ENCODE assay signal across 25 mouse cellular contexts in genomic region chr12:70269724-70270123, GRCm38 (mm10). TPM values are rescaled to one million over a fixed set of nuclear protein-coding genes. Genes with fewer than 3 reads are reported as not detected.
DNase-seq lines count a peak whose midpoint lies in the region; ATAC-seq and TF ChIP-seq lines count a peak whose summit lies in the region.
"Had no signal": no experiment of that assay in that cellular context is flagged by ENCODE, and none has a peak within 500 bp of the region (broad histone marks: within the 10 kb centered on the region; RNA-seq: fewer than 3 reads in every experiment).

No protein-coding gene starts in this region.

- H3K4me1 ChIP-seq in limb, embryonic 12.5 days (replicated peaks), result no peaks in the 10 kb centered on the region; the same call in 1 of the 2 replicates
- H3K4me1 ChIP-seq in limb, embryonic 10.5 days, result peaks cover 14% of the 10 kb centered on the region
- H3K4me1 ChIP-seq in cortical plate, adult 2 months (ENCODE audit: control insufficient read depth, insufficient read depth, low read length), result no peaks in the 10 kb centered on the region; the same call in 1 of the 2 replicates
- H3K4me1 ChIP-seq: embryonic facial prominence, embryonic 12.5 days; embryonic facial prominence, embryonic 15.5 days; forebrain, embryonic 12.5 days had no signal

- no peak overlapping the region for H3K9ac ChIP-seq in limb, embryonic 12.5 days (replicated peaks)
- H3K9ac ChIP-seq: embryonic facial prominence, embryonic 12.5 days; embryonic facial prominence, embryonic 15.5 days; forebrain, embryonic 12.5 days had no signal

- no peak for TF ChIP-seq POLR2A in cortical plate, adult 2 months (IDR thresholded peaks at IDR 0.05; ENCODE audit: extremely low read depth, insufficient read depth, low read length)

- peaks cover 32% of the 10 kb centered on the region for H3K27me3 ChIP-seq in limb, embryonic 12.5 days
- H3K27me3 ChIP-seq in limb, embryonic 10.5 days (ENCODE audit: low read depth, poor library complexity, severe bottlenecking), result no peaks in the 10 kb centered on the region
- H3K27me3 ChIP-seq: embryonic facial prominence, embryonic 12.5 days; embryonic facial prominence, embryonic 15.5 days; forebrain, embryonic 12.5 days had no signal

- WGBS in limb, embryonic 12.5 days, result 57% methylated on average over 6 of the region's 6 CpGs
- 86% methylated on average over 6 of the region's 6 CpGs for WGBS in limb, embryonic 10.5 days

- no peak for DNase-seq in frontal cortex, postnatal 36 days (ENCODE audit: low spot score in 2 of 2)
- DNase-seq in layer of hippocampus, adult 2 months (ENCODE audit: low spot score in 2 of 2), result no peak
- no peak for DNase-seq in layer of hippocampus, adult 8-10 months (ENCODE audit: low spot score in 2 of 2)
- DNase-seq in limb, embryonic 10.5 days (ENCODE audit: low spot score), result no peak
- DNase-seq in gastrocnemius, postnatal 36 days, result no peak
- DNase-seq: adrenal gland, adult 2 months; adrenal gland, postnatal 10 days; adrenal gland, postnatal 25 days; cerebellum, adult 11-12 months; cerebellum, adult 2 months; cerebellum, adult 9-10 months; cerebellum, postnatal 10 days; cerebellum, postnatal 25 days; embryo, embryonic 11 days had no signal

- peak; percentile 65 for ATAC-seq in frontal cortex, adult (ENCODE audit: low TSS enrichment)
- ATAC-seq in limb, embryonic 12.5 days (ENCODE audit: insufficient number of reproducible peaks, insufficient read depth, low FRiP score, low TSS enrichment, low read depth), result peak; percentile 20; the same call in 1 of the 2 replicates
- ATAC-seq: forebrain, embryonic 14.5 days; forebrain, embryonic 16.5 days had no signal

- no peak for TF ChIP-seq CTCF in layer of hippocampus, adult 2 months (conservative IDR thresholded peaks at IDR 0.05)
- no peak for TF ChIP-seq CTCF in cortical plate, adult 2 months (IDR thresholded peaks at IDR 0.05; ENCODE audit: extremely low read depth, insufficient read depth, low read length)

- H3K4me2 ChIP-seq in limb, embryonic 12.5 days, result no peak overlapping the region
- H3K4me2 ChIP-seq: embryonic facial prominence, embryonic 12.5 days; embryonic facial prominence, embryonic 15.5 days; forebrain, embryonic 12.5 days had no signal

- peak overlapping the region; percentile 5; the same call in 1 of the 2 replicates for H3K27ac ChIP-seq in layer of hippocampus, adult 2 months
- H3K27ac ChIP-seq in limb, embryonic 12.5 days, result no peak overlapping the region
- no peak overlapping the region for H3K27ac ChIP-seq in limb, embryonic 10.5 days
- peak overlapping the region; percentile 48; the same call in 1 of the 2 replicates for H3K27ac ChIP-seq in cortical plate, adult 2 months (ENCODE audit: insufficient read depth, low read length)
- H3K27ac ChIP-seq: embryonic facial prominence, embryonic 12.5 days; embryonic facial prominence, embryonic 15.5 days; forebrain, embryonic 10.5 days; forebrain, embryonic 12.5 days had no signal

- H3K4me3 ChIP-seq in layer of hippocampus, adult 2 months, result no peak overlapping the region
- no peak overlapping the region for H3K4me3 ChIP-seq in limb, embryonic 12.5 days (replicated peaks)
- H3K4me3 ChIP-seq in limb, embryonic 10.5 days, result no peak overlapping the region
- H3K4me3 ChIP-seq in cortical plate, adult 2 months (ENCODE audit: insufficient read depth, low read length), result no peak overlapping the region
- H3K4me3 ChIP-seq: embryonic facial prominence, embryonic 12.5 days; embryonic facial prominence, embryonic 15.5 days; erythroblast, embryonic 14.5 days; forebrain, embryonic 10.5 days; forebrain, embryonic 12.5 days had no signal

- H3K36me3 ChIP-seq in limb, embryonic 12.5 days, result no peaks in the 10 kb centered on the region
- H3K36me3 ChIP-seq in limb, embryonic 10.5 days, result no peaks in the 10 kb centered on the region
- H3K36me3 ChIP-seq: embryonic facial prominence, embryonic 12.5 days; embryonic facial prominence, embryonic 15.5 days had no signal

- intact Hi-C loops in gastrocnemius, postnatal 36 days (cut with DNase I), result no loop called here

- no peaks in the 10 kb centered on the region for H3K9me3 ChIP-seq in limb, embryonic 12.5 days
- H3K9me3 ChIP-seq in limb, embryonic 10.5 days (replicated peaks), result no peaks in the 10 kb centered on the region
- H3K9me3 ChIP-seq: embryonic facial prominence, embryonic 12.5 days; embryonic facial prominence, embryonic 15.5 days; forebrain, embryonic 10.5 days; forebrain, embryonic 12.5 days had no signal

RNA-seq across cellular contexts. Expression of gene Pygl, which starts 38.4 kb away (rescaled TPM):
- total RNA-seq in layer of hippocampus, adult 2 months (2021), result 1 to 10 TPM; 4.2 to 4.5 TPM
- total RNA-seq in layer of hippocampus, adult 8-10 months (2022), result 1 to 10 TPM; 3.9 to 7.0 (median 4.8) TPM
- polyA plus RNA-seq in limb, embryonic 12.5 days (2016; fragmentation: Nextera tagmentation; extraction: Ambion mirVana), result 8.9 and 9.8 TPM in 2 replicates
- 5.4 and 5.5 TPM in 2 replicates for polyA plus RNA-seq in limb, embryonic 10.5 days (2016; fragmentation: Nextera tagmentation; extraction: Ambion mirVana)
- 2.4 and 2.7 TPM in 2 replicates for polyA plus RNA-seq in cortical plate, adult 2 months (2012; rRNA removed)
- 1 to 10 TPM; 1.5 to 1.7 TPM for total RNA-seq in gastrocnemius, postnatal 36 days (2021)
- polyA plus RNA-seq: C2C12 had no signal

Comparison
In these comparisons a context has a peak if more than half of its experiments do, and no peak if none do; other contexts are left out.
1. H3K27ac ChIP-seq: peak in layer of hippocampus, adult 2 months (single experiment) and cortical plate, adult 2 months (single experiment); none in limb, embryonic 12.5 days (single experiment) and limb, embryonic 10.5 days (single experiment).